Mouse (Mus musculus) midbrain, embryonic 12.5 days (tissue): Measurements from ENCODE around the gene Slc13a4. TPM values are rescaled to one million over a fixed set of nuclear protein-coding genes. Genes with fewer than 3 reads are reported as not detected.

Experiments used
- ATAC-seq: fragments of 200-750 bp; cut with Nextera tagmentation; 2 replicates; pipeline ENCODE4 v1.8.0; 2017; ENCODE audit warnings: low read depth, moderate TSS enrichment, moderate library complexity; ENCODE audit not compliant: low FRiP score
- H3K27ac ChIP-seq: fragments of 300-500 bp; sonication (generic); replicated peaks from 2 replicates; pipeline ENCODE4 v1.5.1; 2016; ENCODE audit warnings: mild to moderate bottlenecking
- H3K27me3 ChIP-seq: fragments of 300-500 bp; sonication (generic); 2 replicates; pipeline ENCODE4 v1.6.1; 2016; ENCODE audit warnings: mild to moderate bottlenecking
- H3K36me3 ChIP-seq: fragments of 300-500 bp; sonication (generic); 2 replicates; pipeline ENCODE4 v1.6.1; 2016
- H3K4me1 ChIP-seq: fragments of 300-500 bp; sonication (generic); 2 replicates; pipeline ENCODE4 v1.6.1; 2016
- H3K4me2 ChIP-seq: fragments of 300-500 bp; sonication (generic); replicated peaks from 2 replicates; pipeline ENCODE4 v1.6.1; 2016; ENCODE audit warnings: mild to moderate bottlenecking, moderate library complexity
- H3K4me3 ChIP-seq: fragments of 300-500 bp; sonication (generic); 2 replicates; pipeline ENCODE4 v1.5.1; 2016; ENCODE audit warnings: mild to moderate bottlenecking
- H3K9ac ChIP-seq: fragments of 300-500 bp; sonication (generic); replicated peaks from 2 replicates; pipeline ENCODE4 v1.6.1; 2016; ENCODE audit warnings: mild to moderate bottlenecking, moderate library complexity
- H3K9me3 ChIP-seq: fragments of 300-500 bp; sonication (generic); 2 replicates; pipeline ENCODE4 v1.6.1; 2016; ENCODE audit warnings: mild to moderate bottlenecking
- WGBS: fragments of 180-500 bp; shearing (Covaris S2); methylation state at CpG from one replicate; pipeline ENCODE4 v1.1.7; 2016; 5-methylcytosine and 5-hydroxymethylcytosine counted together
- polyA plus RNA-seq: library from polyadenylated mRNA; unstranded; fragments of >200 nt; fragmentation: Nextera tagmentation; extraction: Ambion mirVana; gene quantifications from 2 replicates; pipeline ENCODE4 v1.2.1, GENCODE M21; 2016

The Slc13a4 gene
- polyA plus RNA-seq, 1 experiment from 2014 or later: 0.26 TPM

- Histone ChIP-seq H3K4me2 (peak overlapping the region; percentile 71), H3K4me3 (peak overlapping the region; percentile 80), H3K9ac (peak overlapping the region; percentile 83), H3K36me3 (no peaks in the 10 kb centered on the region), H3K4me1 (peaks cover 30% of the 10 kb centered on the region), H3K9me3 (no peaks in the 10 kb centered on the region), H3K27me3 (no peaks in the 10 kb centered on the region), H3K27ac (no peak overlapping the region)
- ATAC-seq: no peak
- WGBS: 49% methylated on average over 5 of the region's 5 CpGs
Measured at GRCm38 (mm10) chr6:35253474-35253873, 54.5 kb downstream of the Slc13a4 start.

GRCm38 (mm10) chr6:35252477-35253346 is 55.2 kb downstream of the Slc13a4 start:
- Histone ChIP-seq H3K9me3 (no peaks in the 10 kb centered on the region), H3K27ac (peak overlapping the region; percentile 65), H3K4me1 (peaks cover 30% of the 10 kb centered on the region), H3K36me3 (no peaks in the 10 kb centered on the region), H3K9ac (peak overlapping the region; percentile 83), H3K4me3 (peak overlapping the region; percentile 80), H3K27me3 (no peaks in the 10 kb centered on the region), H3K4me2 (peak overlapping the region; percentile 71)
- ATAC-seq: peak; percentile 93
- under 1% methylated on average over 60 of the region's 60 CpGs for WGBS

GRCm38 (mm10) chr6:35251807-35252476 is 56.0 kb downstream of the Slc13a4 start:
- peak overlapping the region; percentile 65; the same call in 1 of the 2 replicates for H3K27ac ChIP-seq
- peak overlapping the region; percentile 80 for H3K4me3 ChIP-seq
- H3K4me1 ChIP-seq: peaks cover 30% of the 10 kb centered on the region
- ATAC-seq: peak; percentile 72
- WGBS: 66% methylated on average over 17 of the region's 17 CpGs
- H3K9me3 ChIP-seq: no peaks in the 10 kb centered on the region
- peak overlapping the region; percentile 83; the same call in 1 of the 2 replicates for H3K9ac ChIP-seq
- H3K36me3 ChIP-seq: peaks cover 3% of the 10 kb centered on the region
- H3K4me2 ChIP-seq: peak overlapping the region; percentile 71
- no peaks in the 10 kb centered on the region for H3K27me3 ChIP-seq

GRCm38 (mm10) chr6:35245086-35245485 is 62.8 kb downstream of the Slc13a4 start:
- no peak overlapping the region for H3K4me2 ChIP-seq
- ATAC-seq: no peak
- H3K27me3 ChIP-seq: no peaks in the 10 kb centered on the region
- no peak overlapping the region for H3K9ac ChIP-seq
- WGBS: 71% methylated on average over 5 of the region's 5 CpGs
- H3K36me3 ChIP-seq: peaks cover 67% of the 10 kb centered on the region
- no peaks in the 10 kb centered on the region for H3K4me1 ChIP-seq
- H3K27ac ChIP-seq: no peak overlapping the region
- H3K9me3 ChIP-seq: peaks cover 3% of the 10 kb centered on the region; the same call in 1 of the 2 replicates
- H3K4me3 ChIP-seq: no peak overlapping the region

- Histone ChIP-seq H3K4me1 (no peaks in the 10 kb centered on the region), H3K9ac (no peak overlapping the region), H3K9me3 (peaks cover 3% of the 10 kb centered on the region; the same call in 1 of the 2 replicates), H3K27ac (no peak overlapping the region), H3K27me3 (no peaks in the 10 kb centered on the region), H3K4me2 (no peak overlapping the region), H3K36me3 (peaks cover 76% of the 10 kb centered on the region), H3K4me3 (no peak overlapping the region)
- WGBS: 92% methylated on average over 9 of the region's 9 CpGs
- no peak for ATAC-seq
Measured at GRCm38 (mm10) chr6:35243989-35244388, 63.9 kb downstream of the Slc13a4 start.

GRCm38 (mm10) chr6:35243252-35243651 is 64.7 kb downstream of the Slc13a4 start:
- no peak overlapping the region for H3K4me3 ChIP-seq
- WGBS: 100% methylated on average over 4 of the region's 4 CpGs
- H3K4me2 ChIP-seq: no peak overlapping the region
- ATAC-seq: no peak
- H3K27me3 ChIP-seq: no peaks in the 10 kb centered on the region
- peaks cover 3% of the 10 kb centered on the region; the same call in 1 of the 2 replicates for H3K9me3 ChIP-seq
- H3K36me3 ChIP-seq: peaks cover 83% of the 10 kb centered on the region
- no peak overlapping the region for H3K27ac ChIP-seq
- H3K9ac ChIP-seq: no peak overlapping the region
- H3K4me1 ChIP-seq: no peaks in the 10 kb centered on the region

GRCm38 (mm10) chr6:35236108-35236785 is 71.7 kb downstream of the Slc13a4 start:
- WGBS: 75% methylated on average over 9 of the region's 9 CpGs
- Histone ChIP-seq H3K9ac (no peak overlapping the region), H3K4me3 (no peak overlapping the region), H3K36me3 (peaks cover 82% of the 10 kb centered on the region), H3K27me3 (no peaks in the 10 kb centered on the region), H3K4me1 (no peaks in the 10 kb centered on the region), H3K4me2 (no peak overlapping the region), H3K9me3 (no peaks in the 10 kb centered on the region), H3K27ac (no peak overlapping the region)
- no peak for ATAC-seq

- Histone ChIP-seq H3K36me3 (peaks cover 72% of the 10 kb centered on the region), H3K4me2 (no peak overlapping the region), H3K9ac (no peak overlapping the region), H3K27me3 (no peaks in the 10 kb centered on the region), H3K4me3 (no peak overlapping the region), H3K27ac (no peak overlapping the region), H3K4me1 (no peaks in the 10 kb centered on the region), H3K9me3 (no peaks in the 10 kb centered on the region)
- 92% methylated on average over 1 of the region's 1 CpGs for WGBS
- no peak for ATAC-seq
Measured at GRCm38 (mm10) chr6:35229415-35229814, 78.5 kb downstream of the Slc13a4 start.

GRCm38 (mm10) chr6:35225696-35226095 is 82.2 kb downstream of the Slc13a4 start:
- H3K4me3 ChIP-seq: no peak overlapping the region
- H3K27me3 ChIP-seq: no peaks in the 10 kb centered on the region
- ATAC-seq: no peak
- H3K36me3 ChIP-seq: peaks cover 56% of the 10 kb centered on the region
- no peak overlapping the region for H3K9ac ChIP-seq
- no peak overlapping the region for H3K4me2 ChIP-seq
- no peaks in the 10 kb centered on the region for H3K4me1 ChIP-seq
- no peak overlapping the region for H3K27ac ChIP-seq
- WGBS: 90% methylated on average over 4 of the region's 4 CpGs
- no peaks in the 10 kb centered on the region for H3K9me3 ChIP-seq
